Mouse (Mus musculus) spleen, adult 2 months (tissue): ENCODE data around the gene Sfn. TPM values are rescaled to one million over a fixed set of nuclear protein-coding genes. Genes with fewer than 3 reads are reported as not detected.
A peak's percentile ranks its signal among the peaks of the same experiment; 100 is the strongest.

Source experiments
- DNase-seq, 2 experiments: peaks; one replicate each; pipeline versions ENCODE4 v3.0.0 to v3.0.0-alpha.2; 2012 to 2021; ENCODE audit warnings: low spot score in 2 of 2, low read depth in 1 of 2
- H3K27ac ChIP-seq: fragments of 200-500 bp; 2 replicates; pipeline ENCODE4 v1.5.1; 2012; ENCODE audit warnings: low read length, inconsistent platforms; ENCODE audit not compliant: insufficient read depth
- H3K27me3 ChIP-seq: fragments of 200-500 bp; 2 replicates; pipeline ENCODE4 v1.6.1; 2012; ENCODE audit warnings: mild to moderate bottlenecking, moderate library complexity, low read length, inconsistent platforms; ENCODE audit not compliant: control insufficient read depth, insufficient read depth
- H3K36me3 ChIP-seq: fragments of 200-500 bp; 2 replicates; pipeline ENCODE4 v1.6.1; 2012; ENCODE audit warnings: mild to moderate bottlenecking, low read length, inconsistent platforms; ENCODE audit not compliant: control insufficient read depth, insufficient read depth
- H3K4me1 ChIP-seq: fragments of 200-500 bp; 2 replicates; pipeline ENCODE4 v1.6.1; 2011; ENCODE audit warnings: inconsistent platforms; ENCODE audit not compliant: control insufficient read depth, insufficient read depth, insufficient read length
- H3K4me3 ChIP-seq: fragments of 200-500 bp; 2 replicates; pipeline ENCODE4 v1.5.1; 2011; ENCODE audit warnings: mild to moderate bottlenecking, inconsistent platforms; ENCODE audit not compliant: insufficient read depth, insufficient read length; ENCODE audit errors: extremely low read depth
- CTCF ChIP-seq: fragments of 200-500 bp; IDR thresholded peaks from 2 replicates; pipeline ENCODE4 v1.5.1; 2011; ENCODE audit warnings: mild to moderate bottlenecking, inconsistent platforms; ENCODE audit not compliant: insufficient read depth, insufficient read length, insufficient replicate concordance; ENCODE audit errors: extremely low read depth
- POLR2A ChIP-seq: fragments of 200-500 bp; IDR thresholded peaks from 2 replicates; pipeline ENCODE4 v1.6.1; 2011; ENCODE audit warnings: low read depth, low read length, inconsistent platforms
- WGBS: fragments of 180-500 bp; shearing (Covaris S2); methylation state at CpG from one replicate; pipeline ENCODE4 v1.1.7; 2018; 5-methylcytosine and 5-hydroxymethylcytosine counted together
- polyA plus RNA-seq: library from polyadenylated mRNA; depleted of rRNA; stranded (reverse); fragments of >200 nt; gene quantifications from 2 replicates; pipeline ENCODE4 v1.2.3, GENCODE M21; 2012; rRNA removed

Sfn gene
- polyA plus RNA-seq, 1 experiment = 15.5 TPM

DNA sequence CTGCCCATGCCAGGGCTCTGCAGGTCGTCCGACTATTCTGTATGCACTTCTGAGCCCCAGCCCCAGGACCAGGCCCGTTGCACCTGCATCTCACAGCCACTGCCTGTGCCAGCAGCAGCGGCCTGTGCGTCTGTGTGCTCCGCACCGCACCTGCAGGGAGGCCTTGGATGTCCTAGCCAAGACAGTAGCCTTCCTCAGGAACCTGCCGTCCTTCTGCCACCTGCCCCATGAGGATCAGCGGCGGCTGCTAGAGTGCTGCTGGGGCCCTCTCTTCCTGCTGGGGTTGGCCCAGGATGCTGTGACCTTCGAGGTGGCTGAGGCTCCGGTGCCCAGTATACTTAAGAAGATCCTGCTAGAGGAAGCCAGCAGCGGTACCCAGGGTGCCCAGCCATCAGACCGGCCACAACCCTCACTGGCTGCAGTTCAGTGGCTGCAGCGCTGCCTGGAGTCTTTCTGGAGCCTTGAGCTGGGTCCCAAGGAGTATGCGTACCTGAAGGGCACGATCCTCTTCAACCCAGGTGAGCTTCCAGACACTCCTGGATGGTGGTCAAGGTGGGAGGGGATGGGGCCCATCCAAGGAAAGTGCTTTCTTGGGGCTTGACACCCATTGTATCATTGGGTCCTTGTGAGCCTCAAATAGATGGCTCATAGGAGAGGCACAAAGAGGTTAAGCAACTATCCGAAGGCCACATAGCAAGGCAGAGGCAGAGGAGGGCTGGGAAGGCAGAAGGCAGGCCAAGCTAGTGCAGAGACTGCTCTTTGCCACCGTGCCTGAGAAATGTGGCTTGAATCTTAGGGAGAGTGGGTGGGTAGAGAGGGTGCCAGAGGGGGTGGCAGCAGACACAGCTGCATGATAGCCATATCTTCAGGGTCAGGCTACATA is 48.3 kb downstream of the Sfn start:
- TF ChIP-seq POLR2A (no peak), CTCF (no peak)
- Histone ChIP-seq H3K4me1 (no peaks in the 10 kb centered on the region), H3K27me3 (no peaks in the 10 kb centered on the region), H3K36me3 (no peaks in the 10 kb centered on the region), H3K27ac (no peak overlapping the region), H3K4me3 (peak overlapping the region; percentile 11; the same call in 1 of the 2 replicates)
- DNase-seq = no peak
- 33% methylated on average over 19 of the region's 19 CpGs for WGBS

DNA sequence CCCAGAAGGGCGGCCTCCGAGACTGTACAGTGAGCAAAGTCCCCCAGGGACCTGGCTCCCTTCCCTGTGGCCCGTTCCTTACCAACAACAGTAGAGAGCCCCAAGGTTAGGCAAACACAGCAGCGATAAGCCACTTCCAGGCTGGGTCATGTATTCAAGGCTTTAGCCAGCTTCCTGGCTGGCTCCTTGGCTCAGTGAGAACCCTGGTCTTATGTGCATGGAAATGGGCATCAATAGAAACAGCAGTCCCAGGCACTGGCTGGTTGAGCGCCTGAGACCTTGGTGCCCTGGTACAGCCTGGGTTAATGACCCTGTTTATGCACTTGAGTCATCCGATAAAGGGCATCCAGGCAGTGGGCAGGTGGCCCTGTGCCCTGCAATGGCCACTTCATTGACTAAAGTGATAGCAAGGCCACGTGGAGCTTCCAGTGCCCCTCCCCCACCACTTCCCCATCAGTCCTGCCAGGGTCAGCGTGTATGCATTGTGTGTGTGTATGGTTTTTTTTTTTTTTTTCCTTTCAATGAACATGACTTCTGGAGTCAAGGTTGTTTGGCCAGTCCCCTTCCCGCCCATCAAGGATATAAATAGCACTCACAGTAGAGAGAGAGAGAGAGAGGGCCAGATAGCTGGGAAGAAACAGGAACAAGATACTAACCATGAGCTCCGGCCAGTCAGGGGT is 49.1 kb downstream of the Sfn start, which contains the start of gene Nr0b2:
TSS of gene Nr0b2 (plus strand) at position 609 of the 680 bp plus-strand sequence.
- H3K27me3 ChIP-seq = no peaks in the 10 kb centered on the region
- H3K4me3 ChIP-seq = peak within 1 kb of the TSS; percentile 11; the same call in 1 of the 2 replicates
- no peaks in the 10 kb centered on the region for H3K4me1 ChIP-seq
- 52% methylated on average over 10 of the region's 10 CpGs for WGBS
- no peak within 1 kb of the TSS for H3K27ac ChIP-seq
- TF ChIP-seq CTCF (no peak), POLR2A (no peak; the same call in 1 of the 2 replicates)
- no peak for DNase-seq
- no peaks in the 10 kb centered on the region for H3K36me3 ChIP-seq

DNA sequence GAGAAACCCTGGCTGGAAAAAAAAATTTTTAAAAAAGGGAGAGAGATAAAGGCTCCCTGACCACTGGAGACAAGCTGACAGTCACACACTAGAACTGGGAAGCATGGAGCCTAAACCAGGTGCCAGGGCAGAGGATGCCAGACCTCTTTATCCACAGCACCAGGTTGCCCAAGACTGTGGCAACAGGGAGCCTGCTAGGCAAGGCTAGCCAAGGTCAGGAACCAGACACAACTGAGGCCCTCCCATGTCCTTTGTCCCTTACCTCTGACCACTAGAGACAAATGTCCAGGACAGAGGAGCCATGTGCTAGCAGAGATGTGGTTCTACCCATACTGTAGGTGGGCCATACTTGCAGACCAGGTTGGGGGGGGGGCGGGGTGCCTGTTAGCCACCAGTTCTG is 49.9 kb downstream of the Sfn start:
- Histone ChIP-seq H3K4me1 (no peaks in the 10 kb centered on the region), H3K27ac (no peak overlapping the region), H3K4me3 (no peak overlapping the region), H3K36me3 (no peaks in the 10 kb centered on the region), H3K27me3 (no peaks in the 10 kb centered on the region)
- TF ChIP-seq CTCF (no peak), POLR2A (no peak)
- WGBS = 80% methylated on average over 1 of the region's 1 CpGs
- DNase-seq = no peak

Other genes with a start within 250 kb of the Sfn start
- gene Wdtc1, start 248.7 kb downstream of the Sfn start, polyA plus RNA-seq = 33.0 and 33.3 TPM in 2 replicates
- gene Slc9a1, start 232.5 kb downstream of the Sfn start, polyA plus RNA-seq = 39.4 and 46.9 TPM in 2 replicates
- 0.30 and 0.31 TPM in 2 replicates for gene Tent5b, start 122.0 kb downstream of the Sfn start, polyA plus RNA-seq
- 0.49 and 0.99 TPM in 2 replicates for gene Trnp1, start 103.6 kb downstream of the Sfn start, polyA plus RNA-seq
- 0.65 and 0.76 TPM in 2 replicates for gene Kdf1, start 83.2 kb downstream of the Sfn start, polyA plus RNA-seq
- 28.6 and 28.7 TPM in 2 replicates for gene Nudc, start 56.2 kb downstream of the Sfn start, polyA plus RNA-seq
- 3.2 and 4.0 TPM in 2 replicates for gene Nr0b2, start 48.8 kb downstream of the Sfn start, polyA plus RNA-seq
- gene Gpatch3, start 27.4 kb downstream of the Sfn start, polyA plus RNA-seq = 3.7 and 6.0 TPM in 2 replicates
- gene Gpn2, start 17.8 kb downstream of the Sfn start, polyA plus RNA-seq = 36.1 and 55.9 TPM in 2 replicates
- 133 and 134 TPM in 2 replicates for gene Zdhhc18, start 48.0 kb upstream of the Sfn start, polyA plus RNA-seq
- 14.5 and 16.0 TPM in 2 replicates for gene Pigv, start 70.5 kb upstream of the Sfn start, polyA plus RNA-seq
- 142 and 150 TPM in 2 replicates for gene Arid1a, start 154.6 kb upstream of the Sfn start, polyA plus RNA-seq